Mouse (Mus musculus): ENCODE measurements around the gene Shcbp1l.
A peak's percentile ranks its signal among the peaks of the same experiment; 100 is the strongest.

DNA sequence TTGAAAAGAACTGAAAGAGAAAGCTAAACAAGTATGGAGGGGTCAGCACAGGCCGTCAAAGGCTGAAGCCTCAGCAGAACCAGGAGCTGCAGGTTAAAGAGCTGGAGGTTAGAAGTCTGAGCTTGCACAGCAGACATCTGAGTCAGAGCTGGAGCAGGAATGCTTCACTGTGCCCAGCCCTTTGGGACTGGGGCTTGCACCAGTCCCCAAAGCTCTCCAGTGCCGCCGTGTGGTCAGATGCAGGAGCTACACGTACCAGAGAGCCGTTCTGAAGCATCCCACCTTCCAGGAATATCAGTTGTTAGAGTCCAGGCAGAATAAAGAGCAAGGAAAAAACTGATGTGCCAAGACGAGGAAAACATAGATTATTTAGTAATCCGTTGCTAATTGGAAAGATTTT is 23.2 kb upstream of the Shcbp1l start:
- TF ChIP-seq POLR2A (IDR thresholded peaks at IDR 0.05; ENCODE audit: borderline replicate concordance, extremely low read depth, low read depth, low read length) (no peak), CTCF (IDR thresholded peaks at IDR 0.05; ENCODE audit: insufficient read depth, low read length) (peak; percentile 77)

Data from lung, adult 2 months (tissue).